Mouse (Mus musculus) stomach, embryonic 16.5 days (tissue): ENCODE data around the gene Ncmap. TPM values are rescaled to one million over a fixed set of nuclear protein-coding genes. Genes with fewer than 3 reads are reported as not detected.

Source experiments
- ATAC-seq: fragments of 200-750 bp; cut with Nextera tagmentation; 2 replicates; pipeline ENCODE4 v1.8.0; 2017; ENCODE audit warnings: moderate number of reproducible peaks, moderate TSS enrichment; ENCODE audit not compliant: insufficient read depth, low FRiP score
- H3K27ac ChIP-seq: fragments of 300-500 bp; sonication (generic); 2 replicates; pipeline ENCODE4 v1.5.1; 2014; ENCODE audit warnings: low read length
- H3K27me3 ChIP-seq: fragments of 300-500 bp; sonication (generic); 2 replicates; pipeline ENCODE4 v1.6.1; 2014; ENCODE audit warnings: low read length, control low read depth, mixed read lengths; ENCODE audit not compliant: control insufficient read depth, insufficient read depth
- H3K36me3 ChIP-seq: fragments of 300-500 bp; sonication (generic); 2 replicates; pipeline ENCODE4 v1.6.1; 2014; ENCODE audit warnings: low read length; ENCODE audit not compliant: control insufficient read depth, insufficient read depth
- H3K4me1 ChIP-seq: fragments of 300-500 bp; sonication (generic); 2 replicates; pipeline ENCODE4 v1.6.1; 2014; ENCODE audit warnings: low read length, control low read depth, mixed read lengths; ENCODE audit not compliant: control insufficient read depth, insufficient read depth
- H3K4me2 ChIP-seq: fragments of 300-500 bp; sonication (generic); 2 replicates; pipeline ENCODE4 v1.6.1; 2014; ENCODE audit warnings: low read depth, low read length, mixed read lengths
- H3K4me3 ChIP-seq: fragments of 300-500 bp; sonication (generic); replicated peaks from 2 replicates; pipeline ENCODE4 v1.5.1; 2014; ENCODE audit warnings: mild to moderate bottlenecking, low read length
- H3K9ac ChIP-seq: fragments of 300-500 bp; sonication (generic); 2 replicates; pipeline ENCODE4 v1.6.1; 2014; ENCODE audit warnings: low read length
- H3K9me3 ChIP-seq: fragments of 300-500 bp; sonication (generic); replicated peaks from 2 replicates; pipeline ENCODE4 v1.6.1; 2016; ENCODE audit warnings: low read length, control low read depth; ENCODE audit not compliant: control insufficient read depth
- WGBS: fragments of 180-500 bp; shearing (Covaris S2); extraction: QIAGEN DNeasy Blood & Tissue Kit; methylation state at CpG from one replicate; pipeline ENCODE4 v1.1.7; 2014; 5-methylcytosine and 5-hydroxymethylcytosine counted together
- polyA plus RNA-seq: library from polyadenylated mRNA; unstranded; fragments of >200 nt; fragmentation: Nextera tagmentation; extraction: Ambion mirVana; gene quantifications from 2 replicates; pipeline ENCODE4 v1.2.1, GENCODE M21; 2015

The Ncmap gene
- polyA plus RNA-seq, 1 experiment from 2014 or later, result 27.4 TPM

DNA sequence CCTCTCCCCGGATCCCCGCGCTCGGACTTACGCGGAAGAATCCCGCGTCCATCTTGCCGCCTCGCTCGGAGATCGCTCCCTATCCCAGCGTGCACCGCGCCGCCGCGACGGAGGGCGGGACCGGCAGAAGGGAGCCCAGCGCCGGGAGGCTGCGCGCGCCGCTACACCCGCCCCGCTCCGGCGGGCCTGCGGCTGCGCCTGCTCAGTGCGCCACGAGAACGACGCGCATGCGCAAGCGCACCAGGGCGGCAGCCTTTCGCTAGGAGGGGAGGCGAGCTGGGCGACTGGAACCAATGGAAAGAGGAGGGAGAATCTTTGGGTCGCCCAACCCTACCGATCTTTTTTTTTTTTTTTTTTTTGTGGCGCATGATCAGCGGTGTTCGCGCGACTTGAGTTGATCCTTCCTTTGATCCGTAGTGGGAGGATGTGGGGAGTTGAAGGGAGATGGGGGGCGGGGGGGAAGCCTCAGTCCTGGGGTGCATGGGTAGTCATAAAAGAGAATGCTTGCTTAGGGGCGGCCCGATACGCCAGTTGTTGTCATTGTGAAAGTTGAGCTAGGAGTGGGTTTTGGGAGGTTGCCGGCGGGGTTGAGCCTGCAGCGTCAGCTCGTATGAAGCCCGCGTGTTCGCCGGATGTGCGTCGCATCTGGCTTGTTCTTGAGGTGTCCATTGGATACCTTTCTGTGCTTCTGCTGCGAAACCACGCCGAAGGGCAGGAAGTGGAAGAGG is 44.8 kb downstream of the Ncmap start, which contains the start of gene Srrm1:
Gene Srrm1 (minus strand): TSS at position 256 of the 728 bp plus-strand sequence.
- Histone ChIP-seq H3K27me3 (no peaks in the 10 kb centered on the region), H3K27ac (peak within 1 kb of the TSS; percentile 99), H3K9ac (peak within 1 kb of the TSS; percentile 98), H3K9me3 (no peaks in the 10 kb centered on the region), H3K4me3 (peak within 1 kb of the TSS; percentile 72), H3K4me1 (peaks cover 13% of the 10 kb centered on the region), H3K36me3 (no peaks in the 10 kb centered on the region), H3K4me2 (peak within 1 kb of the TSS; percentile 79)
- WGBS, result under 1% methylated on average over 64 of the region's 69 CpGs
- peak; percentile 96 for ATAC-seq

DNA sequence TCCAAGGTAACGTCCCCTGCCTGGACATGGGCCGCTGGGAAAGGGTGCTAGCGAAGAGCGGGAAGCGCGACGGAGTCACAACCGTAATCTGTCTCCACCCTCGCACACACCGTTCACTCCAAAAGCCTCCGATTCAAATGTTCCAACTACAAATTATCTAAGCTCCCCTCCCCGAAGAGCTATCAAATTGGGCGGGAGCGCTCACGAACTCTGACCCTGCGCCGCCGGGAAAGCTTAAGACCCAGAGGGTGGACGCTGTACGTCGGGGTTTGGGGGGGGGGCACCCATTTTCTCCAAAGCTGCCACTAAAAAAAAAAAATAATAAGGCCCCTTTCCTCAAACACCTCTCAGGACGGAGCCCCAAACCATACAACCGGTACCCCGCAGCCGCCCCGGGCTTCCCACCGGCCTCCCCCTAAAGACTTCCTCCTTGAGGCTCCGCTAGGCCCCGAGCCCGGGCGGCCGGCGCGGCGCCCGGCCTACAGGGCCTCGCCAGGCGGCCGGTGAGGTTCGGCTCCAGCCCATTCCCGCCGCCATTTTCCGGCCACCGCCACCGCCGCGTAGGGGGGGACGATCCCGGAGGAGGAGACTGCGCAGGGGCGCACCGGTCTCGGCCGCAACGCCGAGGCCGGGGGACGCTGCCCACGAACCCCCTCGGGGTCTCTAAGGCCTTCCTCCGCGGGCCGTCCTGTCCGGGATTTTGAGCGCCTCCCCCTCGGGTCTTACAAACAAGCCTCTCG is 45.5 kb downstream of the Ncmap start:
- under 1% methylated on average over 67 of the region's 67 CpGs for WGBS
- Histone ChIP-seq H3K4me2 (peak overlapping the region; percentile 79), H3K4me1 (peaks cover 13% of the 10 kb centered on the region), H3K36me3 (no peaks in the 10 kb centered on the region), H3K27me3 (no peaks in the 10 kb centered on the region), H3K4me3 (peak overlapping the region; percentile 72), H3K9me3 (no peaks in the 10 kb centered on the region), H3K9ac (peak overlapping the region; percentile 98), H3K27ac (peak overlapping the region; percentile 91)
- peak; percentile 30; the same call in 1 of the 2 replicates for ATAC-seq

DNA sequence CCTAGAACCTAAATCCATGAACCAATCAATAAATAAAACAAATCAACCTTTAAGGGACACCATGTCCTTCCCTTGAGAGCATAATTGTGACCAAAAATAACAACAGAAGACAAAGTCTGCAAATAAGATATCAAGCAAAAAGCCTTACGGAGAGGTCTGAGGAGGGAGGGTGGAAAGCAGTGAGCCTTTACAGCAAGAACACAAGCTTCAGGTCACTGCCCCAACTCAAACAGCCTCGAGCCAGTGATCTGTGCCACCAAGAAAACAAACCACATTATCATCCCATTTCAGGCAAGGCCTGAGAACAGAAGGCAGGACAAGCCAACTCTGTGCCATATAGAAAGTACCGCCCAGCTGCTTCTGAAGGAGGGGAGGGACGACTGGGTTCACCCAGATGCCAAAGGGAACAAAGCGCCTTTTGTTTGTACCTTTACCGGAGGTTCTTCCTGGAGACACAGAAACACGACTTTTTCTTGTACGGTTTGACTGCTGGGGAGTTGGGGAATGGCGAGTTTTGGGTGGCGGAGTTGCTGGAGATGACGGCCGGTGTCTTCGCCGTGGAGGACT is 60.6 kb downstream of the Ncmap start:
- Histone ChIP-seq H3K4me3 (no peak overlapping the region), H3K9ac (no peak overlapping the region), H3K9me3 (no peaks in the 10 kb centered on the region), H3K4me2 (no peak overlapping the region), H3K27ac (no peak overlapping the region), H3K4me1 (0 out of 2 replicates have a peak, but pooled peaks cover 2% of the 10 kb centered on the region), H3K36me3 (peaks cover 55% of the 10 kb centered on the region), H3K27me3 (no peaks in the 10 kb centered on the region)
- ATAC-seq, result no peak
- 63% methylated on average over 14 of the region's 14 CpGs for WGBS

DNA sequence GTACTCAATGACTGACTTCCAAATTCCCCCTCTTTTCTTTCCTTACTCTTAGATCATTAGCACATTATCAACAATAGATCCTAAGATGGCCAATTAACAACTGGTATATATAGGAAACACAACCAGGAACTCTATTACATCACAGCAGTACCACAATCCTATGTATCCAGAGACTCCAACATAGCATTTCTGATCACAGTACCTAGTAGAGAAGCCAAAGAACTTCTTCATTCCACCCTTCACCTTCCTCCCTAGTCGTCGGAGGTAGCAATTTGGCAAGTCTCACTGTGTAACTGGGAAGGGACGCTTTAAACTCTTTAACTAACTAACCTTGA is 62.0 kb downstream of the Ncmap start:
- H3K4me1 ChIP-seq, result 0 out of 2 replicates have a peak, but pooled peaks cover 2% of the 10 kb centered on the region
- WGBS, result 75% methylated on average over 3 of the region's 3 CpGs
- peak overlapping the region; percentile 20; the same call in 1 of the 2 replicates for H3K27ac ChIP-seq
- H3K36me3 ChIP-seq, result peaks cover 51% of the 10 kb centered on the region
- H3K27me3 ChIP-seq, result no peaks in the 10 kb centered on the region
- H3K4me3 ChIP-seq, result no peak overlapping the region
- H3K4me2 ChIP-seq, result no peak overlapping the region
- ATAC-seq, result no peak
- no peaks in the 10 kb centered on the region for H3K9me3 ChIP-seq
- H3K9ac ChIP-seq, result no peak overlapping the region

DNA sequence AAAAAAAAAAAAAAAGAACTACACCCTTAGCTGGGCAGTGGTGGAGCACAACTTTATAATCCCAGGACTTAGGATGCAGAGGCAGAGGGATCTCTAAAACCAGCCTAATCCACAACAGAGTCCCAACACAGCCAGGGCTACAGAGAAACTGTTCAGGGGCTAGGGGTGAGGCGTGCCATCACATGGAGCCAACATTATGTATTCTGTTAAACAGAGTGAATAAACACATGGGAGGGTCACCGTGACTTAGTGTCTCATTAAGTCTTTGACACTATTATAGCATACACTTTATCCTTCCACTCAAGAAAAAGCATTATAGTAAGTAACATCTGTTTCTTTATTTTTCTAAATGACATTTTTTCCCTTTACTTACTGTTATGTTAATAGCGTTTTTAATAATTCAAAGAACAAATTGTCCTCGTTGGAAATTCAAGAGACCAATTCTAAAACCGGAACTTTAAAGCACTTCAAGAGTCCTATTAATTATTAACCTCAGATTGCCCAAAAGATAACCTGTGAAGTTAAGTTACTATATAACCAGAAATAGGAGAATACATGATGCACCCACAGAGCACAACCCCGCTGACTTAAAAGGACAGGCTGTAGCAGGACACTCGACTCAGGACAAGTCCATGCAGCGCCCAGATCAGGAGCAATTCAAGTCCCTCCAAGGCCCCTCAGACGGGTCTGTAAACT is 62.6 kb downstream of the Ncmap start:
- Histone ChIP-seq H3K9me3 (no peaks in the 10 kb centered on the region), H3K9ac (no peak overlapping the region), H3K27me3 (no peaks in the 10 kb centered on the region), H3K36me3 (peaks cover 53% of the 10 kb centered on the region), H3K4me3 (no peak overlapping the region), H3K27ac (0 out of 2 replicates have a peak overlapping the region, but pooled peaks have one; percentile 20), H3K4me1 (0 out of 2 replicates have a peak, but pooled peaks cover 2% of the 10 kb centered on the region), H3K4me2 (no peak overlapping the region)
- 63% methylated on average over 9 of the region's 9 CpGs for WGBS
- peak; percentile 64; the same call in 1 of the 2 replicates for ATAC-seq

DNA sequence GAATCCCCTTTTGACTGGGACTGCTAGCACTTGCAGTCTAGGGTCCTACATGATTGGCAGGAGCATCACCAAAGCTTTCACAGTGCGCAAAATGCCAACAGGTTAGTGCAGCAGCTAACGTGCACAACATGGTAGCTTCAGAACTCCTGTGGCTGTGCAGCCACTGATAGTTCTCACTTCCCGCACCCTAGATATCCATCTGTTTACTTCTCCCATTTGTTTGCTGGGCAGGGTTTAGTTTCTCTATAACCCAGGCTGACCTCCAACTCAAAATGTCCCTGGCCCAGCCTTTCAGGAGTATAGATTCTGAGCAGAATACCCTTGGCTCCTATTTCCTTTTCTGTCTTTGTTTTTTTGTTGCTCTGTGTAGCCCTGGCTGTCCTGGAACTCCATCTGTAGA is 71.6 kb downstream of the Ncmap start:
- peaks cover 39% of the 10 kb centered on the region for H3K36me3 ChIP-seq
- no peak overlapping the region for H3K4me3 ChIP-seq
- H3K27me3 ChIP-seq, result no peaks in the 10 kb centered on the region
- H3K9ac ChIP-seq, result no peak overlapping the region
- no peaks in the 10 kb centered on the region for H3K9me3 ChIP-seq
- no peak for ATAC-seq
- H3K4me2 ChIP-seq, result no peak overlapping the region
- no peaks in the 10 kb centered on the region for H3K4me1 ChIP-seq
- 78% methylated on average over 3 of the region's 3 CpGs for WGBS
- H3K27ac ChIP-seq, result no peak overlapping the region

DNA sequence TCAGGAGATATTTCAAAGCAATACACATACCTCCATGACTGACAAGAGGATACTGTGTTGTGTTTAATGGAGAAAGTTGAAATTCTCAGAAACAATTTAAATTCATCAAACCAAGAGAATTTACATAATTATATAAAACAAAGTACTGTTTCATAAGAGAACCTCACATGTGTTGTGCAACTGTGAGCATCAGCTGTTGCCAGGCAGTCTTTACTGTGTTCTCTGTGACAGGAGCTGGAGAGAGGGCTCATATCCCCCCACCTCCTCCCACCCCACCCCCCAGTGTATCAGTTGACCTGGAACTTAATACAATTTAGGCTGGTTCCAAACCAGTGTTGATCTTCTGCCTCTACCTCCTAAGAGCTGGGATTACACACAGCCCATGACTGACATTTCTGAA is 72.0 kb downstream of the Ncmap start:
- no peaks in the 10 kb centered on the region for H3K4me1 ChIP-seq
- H3K27ac ChIP-seq, result no peak overlapping the region
- ATAC-seq, result no peak
- no peaks in the 10 kb centered on the region for H3K27me3 ChIP-seq
- no peak overlapping the region for H3K9ac ChIP-seq
- no peak overlapping the region for H3K4me3 ChIP-seq
- no peak overlapping the region for H3K4me2 ChIP-seq
- H3K9me3 ChIP-seq, result no peaks in the 10 kb centered on the region
- H3K36me3 ChIP-seq, result peaks cover 35% of the 10 kb centered on the region

DNA sequence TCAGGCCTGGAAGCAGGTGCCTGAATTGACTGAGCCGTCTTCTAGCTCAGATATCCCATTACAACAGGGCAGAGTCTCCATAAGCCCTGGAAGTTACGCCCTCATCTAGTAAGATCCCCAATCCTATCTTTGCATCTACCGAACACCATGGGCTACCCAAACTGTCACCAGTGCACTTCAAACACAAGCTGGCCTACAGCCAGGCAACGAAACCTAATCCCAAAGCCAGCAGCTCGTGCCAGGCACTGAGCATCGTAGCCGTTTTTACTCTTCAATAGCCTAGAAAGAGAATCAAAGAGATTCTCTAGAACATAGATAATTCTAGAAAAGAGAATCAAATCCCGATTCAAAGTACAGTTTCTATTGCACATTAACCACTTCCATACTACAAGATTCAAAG is 75.0 kb downstream of the Ncmap start:
- ATAC-seq, result no peak
- H3K9ac ChIP-seq, result no peak overlapping the region
- no peaks in the 10 kb centered on the region for H3K4me1 ChIP-seq
- peaks cover 35% of the 10 kb centered on the region; the same call in 1 of the 2 replicates for H3K36me3 ChIP-seq
- 89% methylated on average over 8 of the region's 8 CpGs for WGBS
- H3K27me3 ChIP-seq, result no peaks in the 10 kb centered on the region
- H3K4me3 ChIP-seq, result no peak overlapping the region
- H3K27ac ChIP-seq, result no peak overlapping the region
- H3K4me2 ChIP-seq, result no peak overlapping the region
- H3K9me3 ChIP-seq, result no peaks in the 10 kb centered on the region
